Mouse (Mus musculus) CD4-positive, CD25-positive, alpha-beta regulatory T cell, adult 4 months (primary cell): ENCODE data around the gene Mlycd. TPM values are rescaled to one million over a fixed set of nuclear protein-coding genes. Genes with fewer than 3 reads are reported as not detected.

ENCODE experiments used
- ATAC-seq: one replicate; pipeline ENCODE4 v1.8.0; 2017
- polyA plus RNA-seq, 2 experiments: library from polyadenylated mRNA; unstranded; fragments of 100-300 nt; shearing (Covaris generic); gene quantifications; one replicate each; pipeline ENCODE4 v1.2.1; 2017

Gene Mlycd
- polyA plus RNA-seq, 2 experiments from 2014 or later: 4.5 to 5.6 TPM

DNA sequence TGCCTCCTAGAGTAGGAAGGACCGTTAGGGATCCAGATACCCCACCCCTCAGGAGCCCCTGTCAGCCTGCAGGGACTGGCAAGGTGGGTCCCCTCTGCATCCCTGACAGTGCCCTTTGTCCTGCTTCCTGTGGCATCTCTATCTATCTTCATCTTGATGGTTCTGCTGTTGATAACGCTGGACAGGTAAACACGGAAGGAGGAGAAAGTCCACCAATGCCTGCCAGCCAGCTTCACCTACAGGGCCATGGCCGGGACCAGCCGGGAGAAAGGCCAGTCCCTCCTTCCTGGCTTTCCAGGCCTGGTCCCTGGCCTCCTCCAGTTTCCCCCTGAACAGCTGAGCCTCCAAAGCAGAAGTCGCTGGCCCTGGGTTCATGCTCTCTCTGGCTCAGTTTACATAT, 39.9 kb downstream of the Mlycd start:
- ATAC-seq: no peak

DNA sequence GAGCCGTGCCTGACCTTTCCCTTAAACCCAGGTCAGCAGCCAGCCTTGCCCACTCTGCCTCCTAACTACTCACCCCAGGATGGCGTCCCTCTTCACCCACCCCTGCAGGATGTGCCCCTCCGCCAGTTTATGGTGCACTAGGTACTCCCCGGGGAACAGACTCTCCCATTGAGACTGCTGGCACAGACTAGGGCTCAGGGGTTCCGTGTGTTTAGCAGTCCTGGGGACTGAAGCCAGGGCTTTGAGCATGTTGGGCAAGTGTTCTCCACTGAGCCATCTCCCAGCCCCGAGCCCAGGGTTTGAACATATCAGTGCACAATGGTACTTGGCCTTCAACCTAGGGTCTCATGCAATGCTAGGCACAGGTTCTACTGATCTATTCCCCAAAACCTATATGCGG, 40.8 kb downstream of the Mlycd start:
- no peak for ATAC-seq

DNA sequence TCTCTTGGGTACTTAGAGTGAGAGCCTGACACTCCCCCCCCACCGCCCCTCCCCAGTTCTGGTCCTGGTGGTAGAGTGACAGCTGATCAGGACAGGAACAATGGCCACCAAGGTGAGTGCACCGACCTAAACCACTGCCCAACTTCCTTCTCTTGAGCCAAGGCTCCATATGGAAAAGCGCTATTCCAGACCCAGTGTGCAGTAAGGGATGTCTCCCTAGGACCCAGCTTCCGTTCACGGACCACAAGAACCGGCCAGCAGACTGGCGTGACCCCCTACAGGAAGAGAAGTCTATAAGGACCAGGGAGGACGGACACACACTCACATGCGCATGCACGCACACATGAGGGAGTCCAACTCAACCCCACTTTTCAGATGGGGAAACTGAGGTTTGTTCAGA, 41.7 kb downstream of the Mlycd start:
- ATAC-seq: no peak

DNA sequence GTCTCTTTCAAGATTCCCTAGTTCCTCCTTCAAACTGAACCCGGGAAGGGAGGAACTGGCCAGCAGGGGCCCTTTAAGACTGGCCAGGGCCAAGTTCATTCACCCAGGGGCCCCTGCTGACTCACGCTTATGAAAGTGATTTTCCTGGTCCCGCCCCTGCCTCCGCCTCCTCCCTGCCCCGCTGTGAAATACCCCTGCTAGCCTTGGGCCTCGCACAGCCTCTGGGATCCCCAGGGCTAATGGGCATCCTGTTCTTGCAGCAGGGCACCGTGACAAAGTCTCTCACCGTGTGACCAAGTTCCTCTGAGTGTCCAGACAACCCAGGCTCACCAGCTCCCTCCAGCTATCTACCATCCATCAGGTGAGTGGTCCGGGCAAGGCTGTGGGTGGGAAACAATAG, 42.3 kb downstream of the Mlycd start:
- ATAC-seq: peak; percentile 52

DNA sequence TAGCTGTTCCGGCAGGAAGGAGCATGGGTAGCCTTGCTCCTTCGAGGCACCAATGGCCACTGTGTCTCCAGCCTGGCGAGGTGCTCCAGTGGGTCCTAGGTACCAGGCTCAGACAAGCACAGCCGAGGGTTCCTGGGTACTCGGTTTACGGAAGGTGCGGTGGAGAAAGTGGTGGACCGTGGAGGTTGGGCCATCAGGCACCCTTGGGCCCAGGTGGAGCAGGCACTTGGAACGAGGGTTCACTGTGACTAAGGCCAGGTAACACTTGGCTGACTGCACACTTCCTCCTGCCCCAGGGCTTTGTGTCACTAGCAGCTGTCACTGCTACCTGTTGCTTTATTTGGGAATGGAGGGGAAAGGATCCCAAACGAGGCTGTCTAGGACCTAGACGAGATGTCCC, 42.8 kb downstream of the Mlycd start:
- no peak for ATAC-seq

DNA sequence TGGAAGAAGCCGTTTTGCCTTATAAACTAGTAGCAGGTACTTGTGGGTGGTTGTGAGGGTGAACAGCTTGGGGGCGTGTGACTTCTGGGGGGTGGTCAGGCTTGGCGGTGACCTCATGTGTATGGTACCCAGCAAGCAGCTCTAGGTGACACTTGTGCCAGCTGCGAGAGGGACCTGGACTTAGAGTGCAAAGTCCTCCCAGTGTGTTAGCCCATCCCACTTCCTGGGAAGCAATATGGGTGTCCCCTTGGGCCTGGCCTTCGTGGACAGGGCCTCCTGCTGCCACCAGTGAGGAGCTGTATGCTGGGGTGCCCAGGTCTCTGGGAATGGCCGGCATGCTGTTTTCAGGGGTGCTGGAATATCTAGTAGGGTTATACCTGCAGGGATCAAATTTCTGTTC, 44.2 kb downstream of the Mlycd start:
- ATAC-seq: no peak

DNA sequence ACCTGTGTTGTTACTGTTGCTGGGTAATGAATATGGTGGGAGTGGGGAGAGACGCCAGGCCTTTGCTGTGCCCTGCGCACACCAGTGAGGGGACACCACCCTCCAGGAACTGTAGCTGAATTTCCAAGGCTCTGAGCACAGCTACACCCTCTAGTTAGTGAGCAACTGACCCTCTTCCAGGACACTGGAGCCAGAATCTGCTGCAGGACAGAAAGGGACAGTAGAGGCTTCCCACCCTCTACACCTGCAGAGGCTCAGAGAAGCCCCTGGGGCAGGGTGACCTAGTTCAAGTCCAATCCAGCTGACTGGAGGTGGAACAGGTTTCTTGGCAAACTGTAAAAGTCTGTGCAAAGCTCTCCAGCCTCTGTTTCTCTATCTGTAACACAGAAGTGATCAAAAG, 44.7 kb downstream of the Mlycd start:
- ATAC-seq: no peak

DNA sequence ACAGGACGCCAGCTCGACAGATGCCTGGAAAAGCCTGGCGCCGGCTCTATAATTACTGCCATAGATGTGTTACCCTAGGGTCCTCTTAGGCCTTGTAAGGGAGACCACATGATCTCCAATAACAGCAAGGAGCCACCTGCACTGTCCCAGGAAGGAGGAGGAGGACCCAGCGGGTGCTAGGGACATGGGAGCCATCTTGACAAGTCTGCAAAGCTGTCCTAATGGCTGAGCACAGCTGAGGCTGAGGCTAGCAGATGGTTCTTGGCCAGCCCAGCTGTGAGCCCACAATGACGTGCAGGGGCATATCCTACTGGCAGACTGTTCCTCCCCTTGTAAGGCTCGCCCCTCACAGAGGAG, 45.2 kb downstream of the Mlycd start:
- ATAC-seq: no peak

DNA sequence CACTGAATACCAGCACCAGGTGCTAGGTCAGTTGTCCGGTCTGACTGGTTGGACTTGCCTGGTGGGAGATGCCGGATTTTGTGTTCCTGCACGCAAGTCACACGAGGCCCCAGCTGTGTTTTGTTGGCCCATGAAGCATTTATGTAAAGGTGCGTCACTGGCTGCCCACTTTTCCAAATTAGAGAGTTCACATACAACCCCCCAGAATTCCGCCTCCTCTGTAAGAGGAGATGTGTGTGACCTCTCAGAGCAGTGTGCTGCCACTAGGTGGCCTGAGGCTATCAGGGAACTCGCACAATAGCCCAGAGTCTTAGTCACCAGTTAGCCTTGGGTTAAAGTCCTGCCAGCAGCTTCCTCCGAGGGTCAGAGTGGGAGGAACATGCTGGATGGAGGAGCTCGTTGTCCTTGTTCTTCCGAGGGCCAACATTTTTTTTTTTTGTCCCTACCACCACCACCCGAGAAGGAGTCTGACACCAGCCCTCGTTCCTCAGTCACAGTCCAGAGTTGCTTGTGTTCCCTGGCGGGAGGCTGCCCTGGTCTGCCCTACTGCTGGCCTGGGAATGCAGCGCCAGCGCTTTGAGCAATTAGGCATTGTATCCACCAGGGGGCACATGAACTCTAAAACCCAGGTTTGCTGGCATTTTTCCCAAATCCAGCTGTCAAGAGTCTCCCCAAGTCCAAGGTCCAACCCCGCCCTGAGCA, 45.7 kb downstream of the Mlycd start:
- peak; percentile 62 for ATAC-seq

DNA sequence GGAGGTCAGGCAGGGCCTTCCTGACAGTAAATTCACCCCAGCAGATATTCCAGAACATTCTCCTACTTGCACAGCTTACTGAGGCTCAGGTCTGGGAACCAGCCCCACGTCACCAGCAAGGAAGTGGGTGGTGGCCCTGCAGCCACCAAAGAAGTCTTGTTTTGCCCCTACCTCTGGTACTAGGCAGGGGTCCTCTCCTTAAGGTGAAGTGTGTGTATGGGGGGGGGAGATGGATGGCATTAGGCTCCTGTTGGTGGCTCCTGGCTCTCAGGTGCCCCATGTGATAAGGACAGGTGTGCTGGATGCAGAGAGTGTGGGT, 46.2 kb downstream of the Mlycd start:
- ATAC-seq: peak; percentile 82

DNA sequence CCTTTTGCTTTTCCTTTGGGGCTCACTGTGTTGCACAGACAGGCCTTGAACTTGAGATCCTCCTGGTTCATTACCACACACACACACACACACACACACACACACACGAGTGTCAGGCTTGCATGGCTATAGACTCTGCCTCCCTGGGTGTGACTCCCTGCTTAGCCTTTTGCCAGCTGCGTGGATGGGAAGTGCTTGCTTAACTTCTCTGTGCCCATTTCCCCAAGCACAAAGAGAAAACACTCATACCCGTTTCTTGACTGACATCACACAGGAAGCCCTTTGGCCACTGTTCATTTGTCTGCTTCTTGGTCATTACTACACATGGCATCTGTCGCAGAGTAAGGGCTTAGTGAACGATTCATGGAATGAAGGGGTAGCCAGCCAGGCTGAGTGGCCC, 47.3 kb downstream of the Mlycd start:
- no peak for ATAC-seq

DNA sequence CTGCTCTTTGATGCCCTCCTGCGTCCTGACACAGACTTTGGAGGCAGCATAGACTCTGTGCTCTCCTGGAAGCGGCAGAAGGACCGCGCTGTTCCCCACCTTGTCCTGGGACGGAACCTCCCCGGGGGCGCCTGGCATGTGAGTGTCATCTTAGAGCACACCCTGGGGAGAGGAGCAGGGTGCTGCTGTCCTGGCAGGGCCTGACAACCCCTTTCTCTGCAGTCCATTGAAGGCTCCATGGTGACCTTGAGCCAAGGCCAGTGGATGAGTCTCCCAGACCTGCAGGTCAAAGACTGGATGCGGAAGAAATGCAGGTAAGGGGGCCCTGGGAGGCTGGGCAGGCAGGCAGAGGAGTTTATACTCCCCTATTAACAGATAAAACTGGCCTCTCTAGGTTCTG, 48.3 kb downstream of the Mlycd start:
- ATAC-seq: no peak

DNA sequence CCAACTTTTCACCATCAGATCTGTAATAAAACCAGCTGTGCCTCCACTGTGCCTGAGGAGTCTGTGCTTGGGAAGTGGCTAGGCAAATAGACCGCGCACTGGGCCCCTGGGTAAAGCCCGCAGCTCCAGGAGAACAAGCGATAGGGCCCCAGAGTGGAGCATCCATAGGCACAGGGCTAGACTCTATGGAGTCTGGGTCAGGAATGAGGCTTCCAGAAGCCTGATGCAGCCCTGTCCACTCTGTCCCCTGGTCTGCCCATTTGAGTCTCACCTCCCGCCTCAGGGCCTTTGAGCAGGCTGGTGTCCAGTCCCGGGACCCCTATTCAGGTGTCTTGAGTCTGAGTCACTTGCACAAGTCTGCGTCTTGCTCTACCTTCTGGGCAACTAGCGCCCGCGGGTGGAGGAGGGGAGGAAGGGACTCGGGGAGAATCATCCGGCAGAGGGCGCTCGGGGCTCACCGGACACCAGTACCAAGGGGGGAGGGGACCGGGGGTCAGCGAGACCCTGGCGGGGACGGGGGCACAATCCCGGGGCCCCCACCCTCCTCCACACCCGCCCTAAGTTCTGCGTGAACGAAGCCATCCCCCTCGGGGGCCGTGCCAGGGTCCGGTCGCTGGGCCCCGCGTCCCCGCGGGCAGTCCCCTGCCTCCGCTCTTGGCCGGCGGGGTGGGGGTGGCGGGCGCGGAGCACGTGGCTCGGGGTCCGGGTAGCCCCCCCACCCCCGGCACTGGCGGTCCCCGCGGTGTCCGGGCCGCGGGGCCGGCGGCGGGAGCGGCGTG, 51.7 kb downstream of the Mlycd start, which contains the start of gene Necab2:
TSS of gene Necab2 (plus strand) at position 509 of the 779 bp plus-strand sequence.
- ATAC-seq: no peak

DNA sequence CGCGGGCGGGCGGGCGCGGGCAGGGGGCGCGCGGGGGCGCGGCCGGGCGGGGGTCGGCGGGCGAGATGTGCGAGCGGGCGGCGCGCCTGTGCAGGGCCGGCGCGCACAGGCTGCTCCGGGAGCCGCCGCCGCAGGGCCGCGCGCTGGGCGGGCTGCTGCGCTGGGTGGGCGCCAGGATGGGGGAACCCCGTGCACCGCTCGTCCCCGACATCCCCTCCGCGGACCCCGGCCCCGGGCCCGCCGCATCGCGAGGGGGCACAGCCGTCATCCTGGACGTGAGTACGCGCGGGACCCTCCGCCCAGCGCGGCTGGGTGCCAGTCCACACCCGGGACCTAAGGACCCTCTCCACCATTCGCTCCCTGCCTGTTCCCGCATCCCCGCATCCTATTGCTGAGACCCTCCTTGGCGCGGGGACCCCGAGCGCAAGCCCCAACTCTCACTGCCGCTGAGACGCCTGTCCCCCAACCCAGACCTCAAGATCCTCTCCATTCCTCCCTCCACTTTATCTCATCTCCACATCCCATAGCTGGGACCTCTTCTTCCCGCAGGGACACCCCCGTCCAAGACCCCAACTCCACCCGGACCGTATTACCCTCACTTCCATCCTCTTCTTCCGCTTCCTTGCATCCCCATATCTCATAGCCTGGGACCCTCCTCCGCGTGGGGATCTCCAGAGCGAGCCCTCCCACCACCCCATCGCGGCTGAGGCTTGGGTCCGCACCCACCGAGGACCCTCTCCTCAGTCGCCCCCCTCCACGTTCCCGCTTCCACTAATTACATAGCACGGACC, 52.5 kb downstream of the Mlycd start:
- no peak for ATAC-seq

DNA sequence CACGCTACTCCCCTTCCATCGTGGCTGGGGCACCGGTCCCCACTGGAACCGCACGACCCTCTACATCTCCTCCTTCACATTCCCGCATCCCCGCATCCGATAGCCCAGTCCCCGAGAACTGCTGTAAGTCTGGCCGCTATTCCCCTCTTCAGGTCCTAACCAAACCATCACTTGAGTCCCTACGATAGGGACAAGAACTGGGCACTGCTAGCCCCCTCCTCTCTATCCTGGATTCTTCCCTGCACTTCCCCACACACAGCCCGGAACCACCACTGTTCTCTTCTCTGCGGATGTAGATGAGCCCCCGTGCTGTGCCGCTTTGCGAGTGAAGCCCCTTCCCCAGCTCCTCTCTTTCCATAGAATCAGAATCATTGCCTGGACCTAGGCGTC, 53.1 kb downstream of the Mlycd start:
- ATAC-seq: no peak

DNA sequence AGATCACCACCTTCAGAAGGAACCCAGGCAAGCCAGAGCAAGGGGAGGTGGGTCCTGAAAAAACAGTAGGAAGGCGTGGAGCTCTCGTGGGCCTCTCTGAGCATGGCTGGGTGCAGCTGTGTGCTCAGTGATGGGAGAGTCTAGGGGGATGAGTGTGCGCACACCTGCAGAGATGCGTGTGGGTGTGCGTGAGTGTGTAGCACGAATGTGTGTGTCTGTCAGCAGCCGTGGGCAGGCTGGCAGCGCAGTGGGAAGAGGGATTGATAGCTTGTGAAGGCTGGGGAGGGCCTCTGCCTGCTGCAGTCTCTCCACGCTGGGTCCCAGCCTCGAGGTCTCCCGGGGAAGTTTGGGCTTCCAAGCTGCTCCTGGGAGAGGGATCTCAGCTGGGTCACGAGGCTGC, 54.9 kb downstream of the Mlycd start:
- ATAC-seq: no peak

DNA sequence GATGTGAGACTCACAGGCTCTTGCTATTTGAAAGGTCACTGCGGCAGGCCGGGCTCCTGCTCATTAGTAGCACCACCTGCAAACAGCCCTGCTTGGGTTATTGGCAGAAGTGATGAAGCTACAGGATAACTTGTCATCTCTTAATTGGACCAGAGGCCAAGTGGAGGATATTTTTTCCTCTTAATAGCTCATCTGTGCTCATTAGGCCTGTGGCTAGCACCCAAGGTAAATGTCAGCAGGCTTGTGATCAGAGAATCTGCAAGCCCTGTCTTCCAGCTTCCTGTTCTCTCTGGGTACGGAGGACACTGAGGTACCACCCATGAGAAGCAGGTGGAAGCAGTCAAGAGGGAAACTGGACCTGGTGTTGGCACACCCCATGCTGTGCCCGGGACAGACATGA, 56.5 kb downstream of the Mlycd start:
- no peak for ATAC-seq

DNA sequence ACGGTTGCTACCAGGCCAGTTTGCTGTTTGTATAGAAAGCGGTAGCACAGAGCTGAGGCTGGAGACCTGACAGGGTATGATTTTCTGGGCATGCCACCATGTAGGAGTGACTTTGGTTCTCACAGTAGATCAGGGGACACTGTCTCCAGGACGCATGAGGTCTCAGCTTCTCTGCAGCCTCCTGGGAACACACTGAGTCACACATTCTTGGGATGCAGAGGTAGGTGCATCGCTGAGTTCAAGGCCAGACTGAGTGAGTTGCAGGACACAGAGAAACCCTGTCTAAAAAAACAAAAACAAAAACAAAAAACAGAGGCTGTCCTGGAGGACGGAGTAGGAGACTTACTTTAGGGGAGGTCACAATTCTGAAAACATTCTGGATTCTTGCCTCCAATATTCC, 58.2 kb downstream of the Mlycd start:
- ATAC-seq: no peak

DNA sequence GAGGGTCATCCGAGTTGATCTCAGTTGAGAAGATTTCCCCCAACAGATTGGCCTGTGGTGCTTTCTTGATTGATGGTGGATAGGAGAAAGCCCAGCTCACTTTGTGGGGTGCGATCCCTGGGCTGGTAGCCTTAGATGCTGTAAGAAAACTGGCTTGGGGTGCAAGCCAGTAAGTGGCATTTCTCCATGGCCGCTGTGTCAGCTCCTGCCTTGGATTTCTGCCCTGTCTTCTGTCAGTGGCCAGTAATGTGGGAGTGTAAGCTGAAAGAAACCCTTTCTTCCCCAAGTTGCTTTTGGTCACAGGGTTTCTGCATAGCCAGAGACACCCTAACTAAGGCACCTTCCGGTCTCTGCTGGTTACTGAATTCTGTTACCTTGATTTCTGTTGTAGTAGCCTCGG, 61.4 kb downstream of the Mlycd start:
- no peak for ATAC-seq

DNA sequence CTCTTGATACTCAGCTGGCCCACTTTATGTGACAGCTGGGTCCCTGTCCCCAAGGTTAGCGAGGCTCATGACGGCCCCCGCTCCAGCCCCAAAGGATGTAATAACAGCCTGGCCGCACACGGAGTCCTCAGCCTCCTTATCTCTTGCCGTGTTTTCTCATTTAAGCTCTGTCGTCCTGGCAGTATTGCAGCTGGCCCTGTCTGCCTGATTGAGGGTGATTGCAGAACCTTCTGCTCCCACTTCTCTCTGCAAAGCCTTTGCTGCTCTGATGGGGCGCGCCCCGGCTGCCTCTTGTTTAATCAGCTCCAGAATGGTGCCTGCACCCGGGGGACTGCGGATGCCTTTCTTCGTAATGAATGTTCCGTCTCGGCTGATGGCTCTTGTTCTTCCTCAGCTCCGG, 65.0 kb downstream of the Mlycd start:
- no peak for ATAC-seq
